Mouse (Mus musculus): ENCODE data around the gene Wnt7b.

Wnt7b gene

GRCm38 (mm10) chr15:85569995-85570734 is 12.1 kb downstream of the Wnt7b start:
- no peak for DNase-seq (ENCODE audit: low spot score)

- DNase-seq (ENCODE audit: low spot score) = no peak
Observed at GRCm38 (mm10) chr15:85569167-85569797, 13.0 kb downstream of the Wnt7b start.

- DNase-seq (ENCODE audit: low spot score) = no peak
Observed at GRCm38 (mm10) chr15:85568402-85568801, 13.9 kb downstream of the Wnt7b start.

- DNase-seq (ENCODE audit: low spot score) = no peak
Observed at GRCm38 (mm10) chr15:85564966-85565365, 17.3 kb downstream of the Wnt7b start.

GRCm38 (mm10) chr15:85564034-85564769 is 18.1 kb downstream of the Wnt7b start:
- no peak for DNase-seq (ENCODE audit: low spot score)

GRCm38 (mm10) chr15:85561953-85562352 is 20.3 kb downstream of the Wnt7b start:
- no peak for DNase-seq (ENCODE audit: low spot score)

GRCm38 (mm10) chr15:85560830-85561229 is 21.4 kb downstream of the Wnt7b start:
- DNase-seq (ENCODE audit: low spot score) = no peak

- DNase-seq (ENCODE audit: low spot score) = no peak
Observed at GRCm38 (mm10) chr15:85558840-85559540, 23.3 kb downstream of the Wnt7b start.

- no peak for DNase-seq (ENCODE audit: low spot score)
Observed at GRCm38 (mm10) chr15:85555799-85556198, 26.5 kb downstream of the Wnt7b start.

GRCm38 (mm10) chr15:85553421-85553820 is 28.9 kb downstream of the Wnt7b start:
- DNase-seq (ENCODE audit: low spot score) = no peak

- DNase-seq (ENCODE audit: low spot score) = no peak
Observed at GRCm38 (mm10) chr15:85546500-85546899, 35.8 kb downstream of the Wnt7b start.

GRCm38 (mm10) chr15:85545369-85545768 is 36.9 kb downstream of the Wnt7b start:
- DNase-seq (ENCODE audit: low spot score) = no peak

- no peak for DNase-seq (ENCODE audit: low spot score)
Observed at GRCm38 (mm10) chr15:85538170-85538569, 44.1 kb downstream of the Wnt7b start.

GRCm38 (mm10) chr15:85537151-85537550 is 45.1 kb downstream of the Wnt7b start:
- no peak for DNase-seq (ENCODE audit: low spot score)

GRCm38 (mm10) chr15:85534646-85535045 is 47.6 kb downstream of the Wnt7b start:
- no peak for DNase-seq (ENCODE audit: low spot score)

GRCm38 (mm10) chr15:85534215-85534614 is 48.1 kb downstream of the Wnt7b start:
- no peak for DNase-seq (ENCODE audit: low spot score)

GRCm38 (mm10) chr15:85532063-85532462 is 50.2 kb downstream of the Wnt7b start:
- no peak for DNase-seq (ENCODE audit: low spot score)

GRCm38 (mm10) chr15:85529911-85530310 is 52.4 kb downstream of the Wnt7b start:
- DNase-seq (ENCODE audit: low spot score) = no peak

- no peak for DNase-seq (ENCODE audit: low spot score)
Observed at GRCm38 (mm10) chr15:85524404-85524950, 57.8 kb downstream of the Wnt7b start.

GRCm38 (mm10) chr15:85523173-85523991 is 58.9 kb downstream of the Wnt7b start:
- no peak for DNase-seq (ENCODE audit: low spot score)

GRCm38 (mm10) chr15:85519438-85519837 is 62.8 kb downstream of the Wnt7b start:
- DNase-seq (ENCODE audit: low spot score) = no peak
